Mouse (Mus musculus): ENCODE results near the gene Lin54. TPM values are rescaled to one million over a fixed set of nuclear protein-coding genes. Genes with fewer than 3 reads are reported as not detected.
A peak's percentile ranks its signal among the peaks of the same experiment; 100 is the strongest.

Lin54 gene
- polyA plus RNA-seq, 1 experiment from 2014 or later = 5.9 TPM

DNA sequence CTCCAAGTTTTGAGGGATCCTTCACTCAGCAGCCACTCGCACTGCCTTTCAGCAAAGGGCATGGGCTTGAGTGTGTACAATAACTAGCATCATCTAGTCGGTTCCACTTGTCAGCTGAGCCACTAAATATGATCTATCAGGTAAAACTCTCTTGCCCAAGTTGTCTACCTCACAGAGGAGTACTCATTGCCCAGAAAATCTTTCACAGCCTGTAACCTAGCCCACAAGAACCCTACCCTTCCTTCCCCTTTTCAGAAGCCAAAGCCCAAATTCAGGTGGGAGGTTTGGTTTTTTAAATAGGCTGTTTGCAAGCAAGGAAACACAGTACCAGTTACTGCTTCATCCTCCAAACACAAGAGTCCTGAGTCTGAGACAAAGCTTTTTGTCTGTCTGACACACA is 13.3 kb downstream of the Lin54 start:
- Histone ChIP-seq H3K36me3 (ENCODE audit: control insufficient read depth, insufficient read depth, low read length) (no peaks in the 10 kb centered on the region), H3K4me3 (ENCODE audit: low read depth, low read length) (no peak overlapping the region), H3K4me1 (replicated peaks; ENCODE audit: control insufficient read depth, insufficient read depth) (no peaks in the 10 kb centered on the region), H3K27me3 (ENCODE audit: control insufficient read depth, insufficient read depth, low read length) (no peaks in the 10 kb centered on the region), H3K9me3 (ENCODE audit: control insufficient read depth, low read length) (no peaks in the 10 kb centered on the region), H3K9ac (ENCODE audit: low read length) (no peak overlapping the region), H3K4me2 (replicated peaks; ENCODE audit: low read depth) (no peak overlapping the region), H3K27ac (replicated peaks) (no peak overlapping the region)
- TF ChIP-seq CTCF (IDR thresholded peaks at IDR 0.05; ENCODE audit: low read depth) = no peak
- no peak for TF ChIP-seq EP300 (optimal IDR thresholded peaks at IDR 0.05)
- WGBS = 81% methylated on average over 2 of the region's 2 CpGs
- no peak for ATAC-seq (ENCODE audit: low FRiP score, low TSS enrichment)
- no peak for DNase-seq (ENCODE audit: low spot score)

DNA sequence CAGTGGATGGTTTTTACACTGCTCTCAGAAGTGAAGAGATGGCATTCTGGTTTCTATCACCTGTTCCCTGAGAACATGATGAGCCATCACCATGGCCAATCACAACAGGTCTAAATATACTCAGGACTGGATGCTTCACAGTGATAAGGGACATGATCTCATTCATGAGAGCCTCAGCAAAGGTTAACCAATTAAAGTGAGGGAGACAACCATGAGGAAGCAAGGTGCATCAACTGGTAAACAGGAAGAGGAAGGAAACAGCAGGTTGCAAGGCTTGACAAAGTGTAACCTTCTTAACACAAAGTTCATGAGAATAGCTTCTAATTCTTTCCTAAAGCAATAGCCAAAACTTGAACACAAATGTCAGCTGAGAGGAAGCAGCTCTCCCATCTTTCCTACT is 16.9 kb downstream of the Lin54 start:
- no peak overlapping the region for H3K4me2 ChIP-seq (replicated peaks; ENCODE audit: low read depth)
- no peak overlapping the region for H3K27ac ChIP-seq (replicated peaks)
- H3K4me1 ChIP-seq (replicated peaks; ENCODE audit: control insufficient read depth, insufficient read depth) = no peaks in the 10 kb centered on the region
- no peaks in the 10 kb centered on the region for H3K27me3 ChIP-seq (ENCODE audit: control insufficient read depth, insufficient read depth, low read length)
- DNase-seq (ENCODE audit: low spot score) (no peak), ATAC-seq (ENCODE audit: low FRiP score, low TSS enrichment) (no peak)
- no peak overlapping the region for H3K9ac ChIP-seq (ENCODE audit: low read length)
- TF ChIP-seq EP300 (optimal IDR thresholded peaks at IDR 0.05) = no peak
- no peak for TF ChIP-seq CTCF (IDR thresholded peaks at IDR 0.05; ENCODE audit: low read depth)
- H3K36me3 ChIP-seq (ENCODE audit: control insufficient read depth, insufficient read depth, low read length) = no peaks in the 10 kb centered on the region
- no peaks in the 10 kb centered on the region for H3K9me3 ChIP-seq (ENCODE audit: control insufficient read depth, low read length)
- no peak overlapping the region for H3K4me3 ChIP-seq (ENCODE audit: low read depth, low read length)

DNA sequence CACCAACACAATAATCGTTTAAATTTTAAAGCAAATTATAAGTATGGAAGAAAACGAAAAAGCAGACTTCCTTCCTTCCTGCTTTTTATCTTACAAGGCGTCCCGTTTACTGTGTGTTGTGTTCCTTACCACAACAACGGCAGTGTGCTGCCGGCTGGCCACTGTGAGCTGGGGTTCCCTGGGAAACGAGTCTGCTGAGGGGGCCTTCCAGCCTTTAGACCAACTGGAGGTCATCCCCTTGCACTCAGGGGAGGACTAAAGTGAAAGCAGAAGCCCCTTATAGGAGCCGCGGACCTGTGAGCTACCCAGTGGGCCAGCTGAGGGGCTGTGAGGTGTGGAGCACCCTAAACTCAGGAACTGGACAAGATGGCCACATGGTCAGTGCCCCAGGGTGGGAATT is 22.8 kb downstream of the Lin54 start:
- H3K4me2 ChIP-seq (replicated peaks; ENCODE audit: low read depth) = no peak overlapping the region

DNA sequence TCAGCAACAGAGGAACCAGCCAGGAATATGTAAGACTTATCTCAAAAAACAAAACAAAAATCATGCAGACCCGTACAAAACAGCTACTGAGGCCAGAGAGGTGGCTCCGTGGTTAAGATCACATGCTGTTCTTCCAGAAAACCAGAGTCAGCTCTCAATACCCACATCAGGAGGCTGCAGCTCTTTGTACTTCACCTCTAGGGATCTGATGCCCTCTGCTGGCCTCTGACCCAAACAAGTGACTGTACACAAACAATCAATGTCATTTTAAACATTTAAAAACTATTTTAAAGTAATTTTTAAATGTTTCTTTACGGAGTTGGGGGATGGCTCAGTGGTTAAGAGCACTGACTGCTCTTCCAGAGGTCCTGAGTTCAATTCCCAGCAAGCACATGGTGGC is 24.1 kb downstream of the Lin54 start:
- Histone ChIP-seq H3K9ac (ENCODE audit: low read length) (no peak overlapping the region), H3K4me2 (replicated peaks; ENCODE audit: low read depth) (no peak overlapping the region), H3K9me3 (ENCODE audit: control insufficient read depth, low read length) (no peaks in the 10 kb centered on the region), H3K4me1 (replicated peaks; ENCODE audit: control insufficient read depth, insufficient read depth) (no peaks in the 10 kb centered on the region), H3K36me3 (ENCODE audit: control insufficient read depth, insufficient read depth, low read length) (peaks cover 3% of the 10 kb centered on the region; the same call in 1 of the 2 replicates), H3K27me3 (ENCODE audit: control insufficient read depth, insufficient read depth, low read length) (no peaks in the 10 kb centered on the region), H3K4me3 (ENCODE audit: low read depth, low read length) (no peak overlapping the region), H3K27ac (replicated peaks) (no peak overlapping the region)
- 77% methylated on average over 3 of the region's 3 CpGs for WGBS
- TF ChIP-seq CTCF (IDR thresholded peaks at IDR 0.05; ENCODE audit: low read depth) (peak; percentile 40), EP300 (optimal IDR thresholded peaks at IDR 0.05) (no peak)
- DNase-seq (ENCODE audit: low spot score) (no peak), ATAC-seq (ENCODE audit: low FRiP score, low TSS enrichment) (no peak)

More for the DNA sequence above, 22.8 kb downstream of the Lin54 start:
- WGBS = 83% methylated on average over 9 of the region's 9 CpGs
- no peak for TF ChIP-seq EP300 (optimal IDR thresholded peaks at IDR 0.05)
- TF ChIP-seq CTCF (IDR thresholded peaks at IDR 0.05; ENCODE audit: low read depth) = no peak
- no peak for DNase-seq (ENCODE audit: low spot score)
- Histone ChIP-seq H3K27me3 (ENCODE audit: control insufficient read depth, insufficient read depth, low read length) (no peaks in the 10 kb centered on the region), H3K36me3 (ENCODE audit: control insufficient read depth, insufficient read depth, low read length) (peaks cover 3% of the 10 kb centered on the region; the same call in 1 of the 2 replicates), H3K27ac (replicated peaks) (no peak overlapping the region), H3K4me3 (ENCODE audit: low read depth, low read length) (no peak overlapping the region), H3K9ac (ENCODE audit: low read length) (no peak overlapping the region), H3K9me3 (ENCODE audit: control insufficient read depth, low read length) (no peaks in the 10 kb centered on the region), H3K4me1 (replicated peaks; ENCODE audit: control insufficient read depth, insufficient read depth) (no peaks in the 10 kb centered on the region)
- no peak for ATAC-seq (ENCODE audit: low FRiP score, low TSS enrichment)

GRCm38 (mm10) chr5:100467336-100467735 is 33.1 kb downstream of the Lin54 start:
- ATAC-seq (ENCODE audit: low FRiP score, low TSS enrichment) (no peak), DNase-seq (ENCODE audit: low spot score) (no peak)
- Histone ChIP-seq H3K4me2 (replicated peaks; ENCODE audit: low read depth) (no peak overlapping the region), H3K36me3 (ENCODE audit: control insufficient read depth, insufficient read depth, low read length) (no peaks in the 10 kb centered on the region), H3K4me3 (ENCODE audit: low read depth, low read length) (no peak overlapping the region), H3K27me3 (ENCODE audit: control insufficient read depth, insufficient read depth, low read length) (no peaks in the 10 kb centered on the region), H3K4me1 (replicated peaks; ENCODE audit: control insufficient read depth, insufficient read depth) (no peaks in the 10 kb centered on the region), H3K27ac (replicated peaks) (no peak overlapping the region), H3K9ac (ENCODE audit: low read length) (no peak overlapping the region), H3K9me3 (ENCODE audit: control insufficient read depth, low read length) (no peaks in the 10 kb centered on the region)
- TF ChIP-seq EP300 (optimal IDR thresholded peaks at IDR 0.05) (no peak), CTCF (IDR thresholded peaks at IDR 0.05; ENCODE audit: low read depth) (no peak)
- 87% methylated on average over 7 of the region's 7 CpGs for WGBS

DNA sequence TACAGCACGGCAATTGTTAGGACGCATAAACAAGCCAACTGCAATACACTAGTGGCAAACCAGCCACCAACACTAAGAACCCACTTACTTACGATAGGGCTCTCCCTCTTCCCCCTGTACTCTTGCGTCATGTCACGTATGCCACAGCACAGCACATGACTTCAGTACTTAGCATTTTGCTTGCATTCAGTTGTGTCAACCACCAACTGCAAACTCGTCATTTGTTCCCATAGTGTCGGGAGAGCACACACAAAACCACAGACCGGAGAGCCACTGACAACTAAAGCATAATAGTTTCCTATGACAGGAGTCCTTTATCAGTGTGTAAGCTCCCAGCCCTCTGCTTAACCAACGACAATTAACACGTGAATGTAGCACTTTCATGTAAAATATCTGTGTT is 33.8 kb downstream of the Lin54 start:
- ATAC-seq (ENCODE audit: low FRiP score, low TSS enrichment) (no peak), DNase-seq (ENCODE audit: low spot score) (no peak)
- no peak overlapping the region for H3K4me3 ChIP-seq (ENCODE audit: low read depth, low read length)
- no peak for TF ChIP-seq CTCF (IDR thresholded peaks at IDR 0.05; ENCODE audit: low read depth)
- TF ChIP-seq EP300 (optimal IDR thresholded peaks at IDR 0.05) = no peak
- no peaks in the 10 kb centered on the region for H3K36me3 ChIP-seq (ENCODE audit: control insufficient read depth, insufficient read depth, low read length)
- H3K9ac ChIP-seq (ENCODE audit: low read length) = no peak overlapping the region
- no peak overlapping the region for H3K4me2 ChIP-seq (replicated peaks; ENCODE audit: low read depth)
- WGBS = 87% methylated on average over 10 of the region's 10 CpGs
- no peaks in the 10 kb centered on the region for H3K9me3 ChIP-seq (ENCODE audit: control insufficient read depth, low read length)
- H3K27me3 ChIP-seq (ENCODE audit: control insufficient read depth, insufficient read depth, low read length) = no peaks in the 10 kb centered on the region
- H3K27ac ChIP-seq (replicated peaks) = no peak overlapping the region
- no peaks in the 10 kb centered on the region for H3K4me1 ChIP-seq (replicated peaks; ENCODE audit: control insufficient read depth, insufficient read depth)
